Mouse (Mus musculus) kidney, embryonic 15.5 days (tissue): Measurements from ENCODE around the gene Gm10638. TPM values are rescaled to one million over a fixed set of nuclear protein-coding genes. Genes with fewer than 3 reads are reported as not detected.

Experiments
- ATAC-seq: fragments of 200-750 bp; cut with Nextera tagmentation; replicated peaks from 2 replicates; pipeline ENCODE4 v1.8.0; 2017; ENCODE audit warnings: moderate TSS enrichment; ENCODE audit not compliant: low FRiP score
- H3K27ac ChIP-seq: fragments of 300-500 bp; sonication (generic); 2 replicates; pipeline ENCODE4 v1.5.1; 2015; ENCODE audit warnings: mild to moderate bottlenecking, inconsistent platforms
- H3K27me3 ChIP-seq: fragments of 300-500 bp; sonication (generic); 2 replicates; pipeline ENCODE4 v1.6.1; 2015; ENCODE audit warnings: inconsistent platforms
- H3K36me3 ChIP-seq: fragments of 300-500 bp; sonication (generic); 2 replicates; pipeline ENCODE4 v1.6.1; 2015; ENCODE audit warnings: inconsistent platforms
- H3K4me1 ChIP-seq: fragments of 300-500 bp; sonication (generic); 2 replicates; pipeline ENCODE4 v1.6.1; 2015; ENCODE audit warnings: inconsistent platforms
- H3K4me2 ChIP-seq: fragments of 300-500 bp; sonication (generic); 2 replicates; pipeline ENCODE4 v1.6.1; 2015; ENCODE audit warnings: moderate library complexity, mild to moderate bottlenecking, inconsistent platforms
- H3K4me3 ChIP-seq: fragments of 300-500 bp; sonication (generic); replicated peaks from 2 replicates; pipeline ENCODE4 v1.5.1; 2015; ENCODE audit warnings: mild to moderate bottlenecking, inconsistent platforms
- H3K9ac ChIP-seq: fragments of 300-500 bp; sonication (generic); 2 replicates; pipeline ENCODE4 v1.6.1; 2015; ENCODE audit warnings: mild to moderate bottlenecking, inconsistent platforms
- H3K9me3 ChIP-seq: fragments of 300-500 bp; sonication (generic); replicated peaks from 2 replicates; pipeline ENCODE4 v1.6.1; 2016; ENCODE audit warnings: inconsistent platforms
- WGBS: fragments of 180-500 bp; shearing (Covaris S2); methylation state at CpG from one replicate; pipeline ENCODE4 v1.1.7; 2015; ENCODE audit warnings: mixed read lengths; 5-methylcytosine and 5-hydroxymethylcytosine counted together
- polyA plus RNA-seq: library from polyadenylated mRNA; unstranded; fragments of >200 nt; fragmentation: Nextera tagmentation; extraction: Ambion mirVana; gene quantifications from 2 replicates; pipeline ENCODE4 v1.2.1, GENCODE M21; 2015

Gene Gm10638
- polyA plus RNA-seq = 4.8 and 5.7 TPM in 2 replicates

- H3K9ac ChIP-seq = peak within 1 kb of the TSS; percentile 93
- no peaks in the 10 kb centered on the region for H3K36me3 ChIP-seq
- peak within 1 kb of the TSS; percentile 97 for H3K27ac ChIP-seq
- peak within 1 kb of the TSS; percentile 78 for H3K4me3 ChIP-seq
- ATAC-seq = peak; percentile 84
- H3K4me2 ChIP-seq = peak within 1 kb of the TSS; percentile 77
- H3K9me3 ChIP-seq = no peaks in the 10 kb centered on the region
- H3K27me3 ChIP-seq = no peaks in the 10 kb centered on the region
- under 1% methylated on average over 56 of the region's 88 CpGs for WGBS
- H3K4me1 ChIP-seq = peaks cover 30% of the 10 kb centered on the region
These were observed at the start of gene Gm10638, which contains the start of gene Siah1a for GRCm38 (mm10) chr8:86745221-86745934. Gm10638 (plus strand) TSS chr8:86745699. Siah1a (minus strand) TSS chr8:86745934.

- 83% methylated on average over 2 of the region's 2 CpGs for WGBS
- no peak overlapping the region for H3K4me2 ChIP-seq
- H3K9ac ChIP-seq = no peak overlapping the region
- 0 out of 2 replicates have a peak, but pooled peaks cover 8% of the 10 kb centered on the region for H3K36me3 ChIP-seq
- H3K4me1 ChIP-seq = 0 out of 2 replicates have a peak, but pooled peaks cover 4% of the 10 kb centered on the region
- no peaks in the 10 kb centered on the region for H3K27me3 ChIP-seq
- no peak overlapping the region for H3K4me3 ChIP-seq
- no peak overlapping the region for H3K27ac ChIP-seq
- no peaks in the 10 kb centered on the region for H3K9me3 ChIP-seq
- ATAC-seq = no peak
These were observed 49.8 kb upstream of the Gm10638 start for GRCm38 (mm10) chr8:86695703-86696102.

- Histone ChIP-seq H3K27me3 (no peaks in the 10 kb centered on the region), H3K9ac (no peak overlapping the region), H3K27ac (no peak overlapping the region), H3K9me3 (no peaks in the 10 kb centered on the region), H3K4me1 (0 out of 2 replicates have a peak, but pooled peaks cover 4% of the 10 kb centered on the region), H3K4me2 (no peak overlapping the region), H3K36me3 (0 out of 2 replicates have a peak, but pooled peaks cover 8% of the 10 kb centered on the region), H3K4me3 (no peak overlapping the region)
- WGBS = 35% methylated on average over 1 of the region's 1 CpGs
- no peak for ATAC-seq
These were observed 46.6 kb upstream of the Gm10638 start for GRCm38 (mm10) chr8:86698811-86699421.

- no peak overlapping the region for H3K4me2 ChIP-seq
- ATAC-seq = no peak
- no peak overlapping the region for H3K27ac ChIP-seq
- H3K36me3 ChIP-seq = 0 out of 2 replicates have a peak, but pooled peaks cover 5% of the 10 kb centered on the region
- 75% methylated on average over 12 of the region's 12 CpGs for WGBS
- 0 out of 2 replicates have a peak, but pooled peaks cover 4% of the 10 kb centered on the region for H3K4me1 ChIP-seq
- no peaks in the 10 kb centered on the region for H3K9me3 ChIP-seq
- no peak overlapping the region for H3K4me3 ChIP-seq
- H3K9ac ChIP-seq = no peak overlapping the region
- H3K27me3 ChIP-seq = no peaks in the 10 kb centered on the region
These were observed 46.0 kb upstream of the Gm10638 start for GRCm38 (mm10) chr8:86699471-86699870.

GRCm38 (mm10) chr8:86702453-86702852, 43.0 kb upstream of the Gm10638 start:
- H3K4me3 ChIP-seq = no peak overlapping the region
- H3K27ac ChIP-seq = no peak overlapping the region
- WGBS = 87% methylated on average over 3 of the region's 3 CpGs
- no peaks in the 10 kb centered on the region for H3K27me3 ChIP-seq
- H3K9me3 ChIP-seq = no peaks in the 10 kb centered on the region
- H3K4me1 ChIP-seq = 0 out of 2 replicates have a peak, but pooled peaks cover 4% of the 10 kb centered on the region
- no peak overlapping the region for H3K4me2 ChIP-seq
- H3K36me3 ChIP-seq = 0 out of 2 replicates have a peak, but pooled peaks cover 4% of the 10 kb centered on the region
- H3K9ac ChIP-seq = no peak overlapping the region
- no peak for ATAC-seq

- H3K27me3 ChIP-seq = no peaks in the 10 kb centered on the region
- no peak for ATAC-seq
- no peaks in the 10 kb centered on the region for H3K4me1 ChIP-seq
These were observed 40.2 kb upstream of the Gm10638 start for GRCm38 (mm10) chr8:86705317-86705716.

GRCm38 (mm10) chr8:86706756-86707155, 38.7 kb upstream of the Gm10638 start:
- ATAC-seq = no peak
- 59% methylated on average over 5 of the region's 5 CpGs for WGBS
- no peaks in the 10 kb centered on the region for H3K9me3 ChIP-seq
- peaks cover 14% of the 10 kb centered on the region for H3K36me3 ChIP-seq
- no peak overlapping the region for H3K9ac ChIP-seq
- H3K27ac ChIP-seq = no peak overlapping the region
- H3K4me3 ChIP-seq = no peak overlapping the region
- H3K4me2 ChIP-seq = no peak overlapping the region
- no peaks in the 10 kb centered on the region for H3K27me3 ChIP-seq
- H3K4me1 ChIP-seq = no peaks in the 10 kb centered on the region

More at GRCm38 (mm10) chr8:86705317-86705716, 40.2 kb upstream of the Gm10638 start:
- Histone ChIP-seq H3K36me3 (peaks cover 14% of the 10 kb centered on the region), H3K27ac (no peak overlapping the region), H3K9me3 (no peaks in the 10 kb centered on the region), H3K9ac (no peak overlapping the region), H3K4me3 (no peak overlapping the region), H3K4me2 (no peak overlapping the region)
- 84% methylated on average over 3 of the region's 3 CpGs for WGBS

- Histone ChIP-seq H3K4me1 (no peaks in the 10 kb centered on the region), H3K27ac (no peak overlapping the region), H3K4me3 (no peak overlapping the region), H3K27me3 (no peaks in the 10 kb centered on the region), H3K4me2 (no peak overlapping the region), H3K9me3 (no peaks in the 10 kb centered on the region), H3K36me3 (peaks cover 17% of the 10 kb centered on the region), H3K9ac (no peak overlapping the region)
- ATAC-seq = no peak
- WGBS = 74% methylated on average over 4 of the region's 4 CpGs
These were observed 37.6 kb upstream of the Gm10638 start for GRCm38 (mm10) chr8:86707873-86708272.

- peaks cover 46% of the 10 kb centered on the region for H3K36me3 ChIP-seq
- no peak overlapping the region for H3K27ac ChIP-seq
- no peak overlapping the region for H3K4me2 ChIP-seq
- no peak overlapping the region for H3K9ac ChIP-seq
- H3K4me3 ChIP-seq = no peak overlapping the region
- no peaks in the 10 kb centered on the region for H3K9me3 ChIP-seq
- H3K27me3 ChIP-seq = no peaks in the 10 kb centered on the region
- no peaks in the 10 kb centered on the region for H3K4me1 ChIP-seq
- 92% methylated on average over 3 of the region's 3 CpGs for WGBS
- ATAC-seq = no peak
These were observed 32.9 kb upstream of the Gm10638 start for GRCm38 (mm10) chr8:86712594-86712993.

GRCm38 (mm10) chr8:86713407-86714188, 31.9 kb upstream of the Gm10638 start:
- Histone ChIP-seq H3K27me3 (no peaks in the 10 kb centered on the region), H3K4me1 (no peaks in the 10 kb centered on the region), H3K9me3 (no peaks in the 10 kb centered on the region), H3K4me2 (no peak overlapping the region), H3K9ac (no peak overlapping the region), H3K27ac (no peak overlapping the region), H3K4me3 (no peak overlapping the region), H3K36me3 (peaks cover 55% of the 10 kb centered on the region)
- no peak for ATAC-seq
- 68% methylated on average over 14 of the region's 14 CpGs for WGBS

- 91% methylated on average over 2 of the region's 2 CpGs for WGBS
- ATAC-seq = no peak
- Histone ChIP-seq H3K4me1 (no peaks in the 10 kb centered on the region), H3K9me3 (no peaks in the 10 kb centered on the region), H3K36me3 (peaks cover 68% of the 10 kb centered on the region), H3K4me2 (no peak overlapping the region), H3K9ac (no peak overlapping the region), H3K27me3 (no peaks in the 10 kb centered on the region), H3K4me3 (no peak overlapping the region), H3K27ac (no peak overlapping the region)
These were observed 27.0 kb upstream of the Gm10638 start for GRCm38 (mm10) chr8:86718332-86718994.
